Mouse (Mus musculus): ENCODE results near the gene Stx6. TPM values are rescaled to one million over a fixed set of nuclear protein-coding genes. Genes with fewer than 3 reads are reported as not detected.
A peak's percentile ranks its signal among the peaks of the same experiment; 100 is the strongest.

Stx6 gene
- total and polyA plus RNA-seq, 3 experiments, result 19.0 to 23.0 (median 22.2) TPM

- H3K4me3 ChIP-seq, result no peak overlapping the region
- 17% methylated on average over 3 of the region's 3 CpGs for WGBS
- H3K9ac ChIP-seq (ENCODE audit: low read depth, low read length), result no peak overlapping the region
- no peak for DNase-seq
- H3K36me3 ChIP-seq (ENCODE audit: control insufficient read depth, insufficient read depth, low read length), result peaks cover 4% of the 10 kb centered on the region; the same call in 1 of the 2 replicates
- H3K27ac ChIP-seq, result no peak overlapping the region
- H3K27me3 ChIP-seq (ENCODE audit: control insufficient read depth, insufficient read depth, low read length), result no peaks in the 10 kb centered on the region
- no peaks in the 10 kb centered on the region for H3K79me2 ChIP-seq (replicated peaks; ENCODE audit: control insufficient read depth, insufficient read depth, low read length)
- TF ChIP-seq EP300 (IDR thresholded peaks at IDR 0.05; ENCODE audit: insufficient read depth, low read depth, low read length) (no peak), CTCF (IDR thresholded peaks at IDR 0.05) (no peak), POLR2A (IDR thresholded peaks at IDR 0.05; ENCODE audit: insufficient read depth, low read depth, low read length) (no peak)
- intact Hi-C loops (cut with DNase I), result no loop called here
- peaks cover 6% of the 10 kb centered on the region for H3K4me1 ChIP-seq (ENCODE audit: control insufficient read depth, insufficient read depth, low read length)
These were observed 44.6 kb upstream of the Stx6 start for GRCm38 (mm10) chr1:155113946-155114345.

DNA sequence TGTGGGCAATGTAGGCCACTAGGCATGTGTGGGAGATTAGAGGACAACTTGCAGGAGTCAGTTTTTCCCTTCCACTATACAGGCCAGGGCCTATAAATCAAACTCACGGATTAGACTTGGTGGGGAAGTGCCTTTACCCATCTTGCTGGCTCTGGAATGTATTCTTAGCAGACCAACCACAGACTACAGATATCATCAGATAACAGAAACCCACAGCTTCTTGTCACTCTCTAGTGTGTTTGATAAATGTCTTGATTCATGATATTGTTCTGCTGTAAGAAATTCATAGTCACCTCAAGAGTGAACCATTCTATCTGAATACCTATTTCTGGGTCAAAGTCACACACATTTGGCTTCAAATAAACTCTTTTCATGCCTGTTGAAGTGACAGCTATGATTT lies 38.8 kb upstream of the Stx6 start:
- TF ChIP-seq CTCF (IDR thresholded peaks at IDR 0.05) (no peak), EP300 (IDR thresholded peaks at IDR 0.05; ENCODE audit: insufficient read depth, low read depth, low read length) (no peak), POLR2A (IDR thresholded peaks at IDR 0.05; ENCODE audit: insufficient read depth, low read depth, low read length) (no peak)
- Histone ChIP-seq H3K27ac (no peak overlapping the region), H3K79me2 (replicated peaks; ENCODE audit: control insufficient read depth, insufficient read depth, low read length) (no peaks in the 10 kb centered on the region), H3K36me3 (ENCODE audit: control insufficient read depth, insufficient read depth, low read length) (no peaks in the 10 kb centered on the region; the same call in 1 of the 2 replicates), H3K27me3 (ENCODE audit: control insufficient read depth, insufficient read depth, low read length) (no peaks in the 10 kb centered on the region), H3K4me3 (no peak overlapping the region), H3K9ac (ENCODE audit: low read depth, low read length) (no peak overlapping the region), H3K4me1 (ENCODE audit: control insufficient read depth, insufficient read depth, low read length) (no peaks in the 10 kb centered on the region)
- WGBS, result 93% methylated on average over 1 of the region's 1 CpGs
- intact Hi-C loops (cut with DNase I), result no loop called here
- DNase-seq, result no peak

GRCm38 (mm10) chr1:155121977-155122939 lies 36.3 kb upstream of the Stx6 start:
- H3K27ac ChIP-seq, result peak overlapping the region; percentile 86
- 58% methylated on average over 21 of the region's 21 CpGs for WGBS
- H3K9ac ChIP-seq (ENCODE audit: low read depth, low read length), result peak overlapping the region; percentile 41
- peak; percentile 79 to 88 for DNase-seq
- intact Hi-C loops (cut with DNase I), result no loop called here
- TF ChIP-seq POLR2A (IDR thresholded peaks at IDR 0.05; ENCODE audit: insufficient read depth, low read depth, low read length) (peak; percentile 48; the same call in 1 of the 2 replicates), CTCF (IDR thresholded peaks at IDR 0.05) (no peak), EP300 (IDR thresholded peaks at IDR 0.05; ENCODE audit: insufficient read depth, low read depth, low read length) (0 out of 2 replicates have a peak, but pooled peaks have one; percentile 18)
- no peaks in the 10 kb centered on the region for H3K27me3 ChIP-seq (ENCODE audit: control insufficient read depth, insufficient read depth, low read length)
- H3K36me3 ChIP-seq (ENCODE audit: control insufficient read depth, insufficient read depth, low read length), result no peaks in the 10 kb centered on the region; the same call in 1 of the 2 replicates
- H3K79me2 ChIP-seq (replicated peaks; ENCODE audit: control insufficient read depth, insufficient read depth, low read length), result no peaks in the 10 kb centered on the region
- 0 out of 2 replicates have a peak overlapping the region, but pooled peaks have one; percentile 24 for H3K4me3 ChIP-seq
- no peaks in the 10 kb centered on the region; the same call in 1 of the 2 replicates for H3K4me1 ChIP-seq (ENCODE audit: control insufficient read depth, insufficient read depth, low read length)

DNA sequence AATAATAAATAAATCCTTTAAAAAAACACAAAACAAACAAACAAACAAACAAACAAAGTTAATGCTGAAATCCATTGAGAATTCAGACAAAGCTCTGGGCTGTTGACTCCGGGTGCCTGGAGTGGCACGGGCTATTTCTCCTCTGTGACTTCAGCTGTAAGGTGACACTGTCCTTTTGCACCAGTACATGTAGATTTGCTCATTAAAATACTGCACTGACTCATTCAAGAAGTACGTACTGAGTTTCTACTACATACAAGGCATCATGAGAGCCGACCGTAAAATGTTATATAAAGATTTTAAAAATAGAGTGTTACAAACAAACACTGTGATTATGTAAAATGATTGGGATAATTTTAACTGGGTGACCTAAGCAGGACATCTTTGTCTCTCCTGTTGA lies 34.1 kb upstream of the Stx6 start:
- Histone ChIP-seq H3K79me2 (replicated peaks; ENCODE audit: control insufficient read depth, insufficient read depth, low read length) (no peaks in the 10 kb centered on the region), H3K36me3 (ENCODE audit: control insufficient read depth, insufficient read depth, low read length) (no peaks in the 10 kb centered on the region; the same call in 1 of the 2 replicates), H3K4me3 (no peak overlapping the region), H3K9ac (ENCODE audit: low read depth, low read length) (no peak overlapping the region), H3K4me1 (ENCODE audit: control insufficient read depth, insufficient read depth, low read length) (no peaks in the 10 kb centered on the region; the same call in 1 of the 2 replicates), H3K27ac (peak overlapping the region; percentile 86), H3K27me3 (ENCODE audit: control insufficient read depth, insufficient read depth, low read length) (no peaks in the 10 kb centered on the region)
- no peak for TF ChIP-seq POLR2A (IDR thresholded peaks at IDR 0.05; ENCODE audit: insufficient read depth, low read depth, low read length)
- 0 out of 2 replicates have a peak, but pooled peaks have one; percentile 41 for TF ChIP-seq EP300 (IDR thresholded peaks at IDR 0.05; ENCODE audit: insufficient read depth, low read depth, low read length)
- TF ChIP-seq CTCF (IDR thresholded peaks at IDR 0.05), result no peak
- WGBS, result 63% methylated on average over 5 of the region's 5 CpGs
- DNase-seq, result peak in 1 of 2 experiments; percentile 36
- intact Hi-C loops (cut with DNase I), result no loop called here

DNA sequence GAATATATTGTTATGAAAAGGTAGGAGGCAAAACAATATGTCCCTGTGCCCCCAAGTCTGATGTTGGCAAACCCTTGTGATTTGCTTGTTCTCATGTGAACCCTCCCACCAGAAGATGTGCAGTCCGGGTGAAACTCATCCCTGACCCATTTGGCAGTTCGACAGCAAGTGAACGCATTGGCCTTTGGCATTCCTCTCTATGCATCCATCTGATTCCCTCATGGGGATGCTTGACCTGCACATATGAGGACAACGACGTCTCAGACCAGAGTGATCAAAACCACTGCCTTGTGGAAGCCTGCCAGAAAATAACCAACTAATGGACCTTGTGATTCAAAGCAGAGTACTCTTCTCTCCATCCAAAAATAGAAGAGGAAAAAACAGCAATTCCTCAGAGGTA lies 31.8 kb upstream of the Stx6 start:
- H3K27me3 ChIP-seq (ENCODE audit: control insufficient read depth, insufficient read depth, low read length), result no peaks in the 10 kb centered on the region
- TF ChIP-seq EP300 (IDR thresholded peaks at IDR 0.05; ENCODE audit: insufficient read depth, low read depth, low read length), result no peak
- TF ChIP-seq POLR2A (IDR thresholded peaks at IDR 0.05; ENCODE audit: insufficient read depth, low read depth, low read length), result no peak
- no peak for TF ChIP-seq CTCF (IDR thresholded peaks at IDR 0.05)
- intact Hi-C loops (cut with DNase I), result no loop called here
- WGBS, result 48% methylated on average over 5 of the region's 5 CpGs
- no peak overlapping the region for H3K4me3 ChIP-seq
- no peaks in the 10 kb centered on the region; the same call in 1 of the 2 replicates for H3K4me1 ChIP-seq (ENCODE audit: control insufficient read depth, insufficient read depth, low read length)
- no peaks in the 10 kb centered on the region for H3K79me2 ChIP-seq (replicated peaks; ENCODE audit: control insufficient read depth, insufficient read depth, low read length)
- no peak overlapping the region for H3K9ac ChIP-seq (ENCODE audit: low read depth, low read length)
- H3K36me3 ChIP-seq (ENCODE audit: control insufficient read depth, insufficient read depth, low read length), result no peaks in the 10 kb centered on the region; the same call in 1 of the 2 replicates
- DNase-seq, result no peak
- no peak overlapping the region for H3K27ac ChIP-seq

Measured in heart, adult 2 months (tissue).